Mouse (Mus musculus) liver, adult (tissue): ENCODE measurements around the gene Mafg.
A peak's percentile ranks its signal among the peaks of the same experiment; 100 is the strongest.

Experiments used
- GATA4 ChIP-seq: IDR thresholded peaks from 2 replicates; pipeline ENCODE4 v1.6.1; 2014; ENCODE audit warnings: mild to moderate bottlenecking, low read length; ENCODE audit not compliant: insufficient replicate concordance

Gene Mafg

GRCm38 (mm10) chr11:120657301-120657700, 23.9 kb upstream of the Mafg start:
- TF ChIP-seq GATA4: no peak

- no peak for TF ChIP-seq GATA4
Measured at GRCm38 (mm10) chr11:120654741-120655140, 21.3 kb upstream of the Mafg start.

DNA sequence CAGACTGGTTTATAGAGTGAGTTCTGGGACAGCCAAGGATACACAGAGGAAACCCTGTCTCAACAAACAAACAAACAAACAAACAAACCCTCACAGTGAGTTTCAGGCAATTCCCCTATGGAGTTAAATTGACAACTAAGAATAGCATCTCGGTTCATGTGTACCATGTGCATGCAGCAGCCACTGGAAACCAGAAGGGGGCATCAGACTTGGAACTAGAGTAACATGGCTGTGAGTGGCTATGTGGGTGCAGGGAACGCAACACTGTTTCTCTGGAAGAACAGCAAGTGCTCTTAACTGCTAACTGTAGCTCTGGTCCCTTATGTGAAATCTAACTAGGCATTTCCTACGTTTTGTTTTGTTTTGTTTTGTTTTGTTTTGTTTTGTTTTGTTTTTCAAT, 18.5 kb upstream of the Mafg start:
- no peak for TF ChIP-seq GATA4

- TF ChIP-seq GATA4: no peak
Measured at GRCm38 (mm10) chr11:120648001-120648476, 14.6 kb upstream of the Mafg start, which contains the start of gene Myadml2. TSS of gene Myadml2 (minus strand) at chr11:120648158.

- no peak for TF ChIP-seq GATA4
Measured at GRCm38 (mm10) chr11:120647047-120647830, 13.8 kb upstream of the Mafg start.

DNA sequence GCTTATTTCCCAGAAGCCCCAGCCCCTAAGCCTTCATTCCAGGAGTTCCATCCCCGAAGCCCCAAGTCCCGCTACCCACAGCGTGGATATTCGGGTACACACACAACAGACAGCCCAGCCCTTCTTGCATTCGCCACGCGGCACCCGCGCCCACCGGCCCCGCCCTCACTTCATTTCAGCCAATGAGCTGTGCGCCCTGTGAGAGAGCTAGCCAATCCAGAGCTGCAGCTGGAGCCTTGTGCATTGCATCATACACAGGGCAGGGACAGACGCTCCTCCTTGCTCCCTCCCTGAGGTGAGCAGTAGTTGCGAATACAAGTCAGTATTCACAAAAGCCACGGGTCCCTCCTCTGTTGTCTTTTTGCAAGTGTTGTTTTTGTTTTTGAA, 10.2 kb upstream of the Mafg start, which contains the start of gene Pycr1:
Gene Pycr1, minus strand, starts transcription at position 169 of the 387 bp plus-strand sequence.
- no peak for TF ChIP-seq GATA4

DNA sequence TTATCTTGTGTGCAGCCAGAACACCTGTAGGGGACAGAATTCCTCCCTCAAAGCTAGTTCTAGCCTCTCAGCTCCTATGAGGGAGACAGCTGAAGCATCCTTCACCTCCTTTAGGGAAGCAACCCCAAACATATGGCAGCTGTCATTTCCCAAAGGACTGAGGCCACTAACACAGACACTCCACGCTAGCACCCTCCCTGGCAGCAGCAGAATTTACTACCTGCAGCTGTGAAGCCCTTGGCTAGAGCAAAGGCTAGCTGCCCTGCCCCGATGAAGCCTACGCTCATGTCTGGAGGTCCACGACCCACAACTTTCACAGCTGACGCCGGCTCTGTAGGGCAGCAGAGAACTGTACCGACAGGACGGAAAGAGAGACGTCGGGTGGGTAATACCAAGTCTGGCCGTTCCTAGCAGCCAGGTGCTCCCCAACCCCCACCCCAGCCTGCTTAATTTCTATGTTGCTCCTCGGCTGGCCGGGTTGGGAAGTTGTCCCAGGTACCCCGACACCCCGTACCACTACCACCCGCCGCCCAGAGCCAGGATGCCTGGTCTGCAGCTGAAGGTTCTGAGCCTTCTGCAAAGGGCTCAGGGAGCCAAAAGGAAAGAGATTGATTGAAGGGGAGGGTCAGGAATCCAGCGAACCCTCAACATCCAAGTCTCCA, 9.7 kb upstream of the Mafg start:
- no peak for TF ChIP-seq GATA4

GRCm38 (mm10) chr11:120641869-120642268, 8.5 kb upstream of the Mafg start:
- TF ChIP-seq GATA4: no peak

- TF ChIP-seq GATA4: no peak
Measured at GRCm38 (mm10) chr11:120641255-120641654, 7.9 kb upstream of the Mafg start.

DNA sequence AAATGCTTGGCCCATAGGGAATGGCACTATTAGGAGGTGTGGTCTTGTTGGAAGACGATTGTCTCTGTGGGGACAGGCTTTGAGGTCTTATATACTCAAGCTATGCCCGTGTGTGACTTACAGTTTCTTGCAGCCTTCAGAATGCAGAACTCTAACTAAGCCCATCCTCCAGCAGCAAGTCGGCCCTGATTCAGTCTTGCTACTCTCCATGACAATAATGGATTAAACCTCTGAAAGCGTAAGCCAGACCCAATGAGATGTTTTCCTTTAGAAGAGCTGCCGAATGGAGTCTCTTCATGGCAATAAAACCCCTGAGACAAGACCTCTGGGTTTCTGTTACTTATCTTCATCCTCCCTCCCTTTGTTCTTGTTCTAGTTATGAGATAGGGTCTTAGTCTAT, 1.4 kb upstream of the Mafg start:
- no peak for TF ChIP-seq GATA4

DNA sequence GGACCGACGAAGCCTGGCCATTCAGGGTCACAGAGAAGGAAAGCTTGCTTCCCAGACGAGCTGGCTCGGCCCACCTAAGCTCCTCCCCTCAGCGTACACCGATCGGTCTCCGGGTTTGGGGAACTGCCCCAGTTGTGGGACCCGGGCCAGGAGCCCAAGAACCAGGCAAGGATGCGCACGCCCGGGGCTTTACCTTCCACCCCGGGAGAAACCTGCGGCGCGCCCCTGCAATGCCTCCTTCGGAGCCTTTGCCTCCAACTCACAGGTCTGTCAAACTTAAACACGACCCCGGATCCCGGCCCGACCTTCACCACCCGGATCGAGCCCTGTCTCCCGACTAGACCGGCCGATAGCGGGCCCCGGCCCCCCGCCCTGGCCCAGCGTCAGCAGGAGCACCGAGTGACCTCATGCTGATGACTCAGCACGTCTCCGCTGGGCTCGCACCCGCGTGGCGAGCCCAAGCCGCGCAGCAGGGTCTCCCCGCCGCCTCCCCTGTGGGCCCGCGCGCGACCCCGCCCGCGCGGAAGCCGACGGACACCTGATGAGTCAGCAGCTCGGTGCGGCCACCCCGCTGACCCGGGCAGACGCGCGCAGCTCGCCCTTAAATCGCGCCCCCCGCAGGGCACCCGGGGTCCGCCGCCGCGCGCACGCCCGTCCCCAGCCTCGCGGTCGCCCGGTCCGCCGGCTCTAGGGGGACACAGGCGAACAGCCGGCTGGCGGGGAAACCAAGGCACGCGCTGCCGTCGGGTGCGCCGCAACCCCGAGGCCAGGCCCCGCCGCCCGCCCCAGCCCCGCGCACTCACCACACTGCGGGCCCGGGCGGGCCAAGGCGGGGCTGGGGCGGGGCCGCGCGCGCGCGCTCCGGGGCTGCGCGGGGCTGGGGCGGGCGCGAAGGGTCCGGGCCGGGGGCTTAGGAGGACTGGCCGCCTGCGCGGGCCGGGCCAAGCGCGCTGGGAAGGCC, 561 bp downstream of the Mafg start:
- TF ChIP-seq GATA4: no peak

DNA sequence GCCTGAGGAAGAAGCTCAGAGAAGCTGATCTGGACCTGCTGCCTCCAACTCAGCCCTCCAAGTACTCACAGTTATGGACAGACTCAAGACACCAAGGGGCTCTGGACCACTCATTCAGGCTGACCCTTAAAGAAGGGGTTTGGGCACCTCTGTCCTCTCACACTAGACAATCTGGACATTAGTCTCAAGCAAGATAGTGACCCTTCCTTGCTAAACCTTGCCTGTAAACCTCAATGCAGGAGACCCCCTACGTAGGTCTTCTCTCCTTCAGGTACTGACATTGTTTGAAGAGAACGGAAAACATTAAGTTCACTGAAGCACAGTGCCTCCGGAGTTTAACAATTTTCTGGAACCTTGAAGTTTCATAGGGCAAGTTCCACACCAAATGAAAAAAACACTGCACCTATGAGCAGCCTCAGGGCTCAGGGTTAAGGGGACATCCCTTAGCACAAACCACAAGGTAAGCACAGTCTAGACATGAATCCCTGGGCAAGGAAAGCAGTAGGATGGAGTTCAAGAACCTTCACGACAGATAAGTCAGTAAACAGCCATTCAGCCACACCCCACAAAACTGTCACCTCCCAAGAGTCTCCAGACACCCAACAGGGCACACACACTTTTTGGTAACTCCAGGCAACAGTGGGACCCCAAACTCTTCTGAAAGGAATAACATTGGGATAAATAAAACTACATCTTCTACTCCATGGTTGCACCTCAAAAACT, 1.5 kb downstream of the Mafg start:
- TF ChIP-seq GATA4: no peak

- TF ChIP-seq GATA4: peak; percentile 66; the same call in 1 of the 2 replicates
Measured at GRCm38 (mm10) chr11:120630881-120631725, 2.3 kb downstream of the Mafg start.

DNA sequence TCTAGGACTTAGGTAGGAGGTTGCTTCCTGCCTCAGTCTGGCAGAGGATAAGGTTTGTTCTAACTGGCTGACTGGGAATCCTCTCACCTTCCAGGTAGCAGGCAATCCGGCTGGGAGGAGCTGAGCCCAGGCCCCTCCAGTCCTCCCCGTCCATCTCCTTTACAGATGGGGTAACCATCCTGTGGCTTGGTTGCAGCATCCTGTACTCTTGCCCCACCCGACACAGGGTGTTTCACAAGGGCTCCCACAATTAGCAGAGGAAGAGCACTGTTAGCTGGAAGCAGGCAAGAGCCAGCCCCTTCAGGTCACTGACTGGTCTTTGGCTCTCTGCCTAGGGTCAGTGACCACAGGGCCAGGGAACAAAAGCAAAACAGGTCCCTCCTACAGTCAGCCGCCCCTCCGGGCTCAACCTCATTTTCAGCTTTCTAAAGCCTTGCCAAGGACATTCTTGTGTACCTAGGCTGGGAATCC, 3.0 kb downstream of the Mafg start:
- no peak for TF ChIP-seq GATA4

DNA sequence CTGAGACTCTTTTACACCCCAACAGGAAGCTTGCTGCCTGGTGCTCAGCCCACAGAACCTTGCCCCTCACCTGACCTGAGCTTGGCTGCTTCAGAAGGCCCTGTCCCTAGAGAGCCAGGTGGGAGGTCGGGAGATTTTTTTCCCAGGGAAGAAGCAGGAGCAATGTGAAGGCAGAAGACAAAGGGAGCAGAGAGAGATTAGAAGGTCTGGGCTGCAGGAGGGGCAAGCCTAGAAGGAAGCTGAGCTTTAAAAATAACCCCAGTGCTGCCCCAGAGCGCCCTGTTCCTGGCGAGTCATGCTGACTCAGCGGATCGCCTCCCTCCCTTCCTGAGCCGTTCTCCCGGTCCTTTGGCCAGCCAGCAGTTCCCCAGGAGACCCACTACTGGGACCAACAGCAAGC, 3.5 kb downstream of the Mafg start:
- no peak for TF ChIP-seq GATA4
